Mouse (Mus musculus): ENCODE results near the gene Camkk2.

The Camkk2 gene

DNA sequence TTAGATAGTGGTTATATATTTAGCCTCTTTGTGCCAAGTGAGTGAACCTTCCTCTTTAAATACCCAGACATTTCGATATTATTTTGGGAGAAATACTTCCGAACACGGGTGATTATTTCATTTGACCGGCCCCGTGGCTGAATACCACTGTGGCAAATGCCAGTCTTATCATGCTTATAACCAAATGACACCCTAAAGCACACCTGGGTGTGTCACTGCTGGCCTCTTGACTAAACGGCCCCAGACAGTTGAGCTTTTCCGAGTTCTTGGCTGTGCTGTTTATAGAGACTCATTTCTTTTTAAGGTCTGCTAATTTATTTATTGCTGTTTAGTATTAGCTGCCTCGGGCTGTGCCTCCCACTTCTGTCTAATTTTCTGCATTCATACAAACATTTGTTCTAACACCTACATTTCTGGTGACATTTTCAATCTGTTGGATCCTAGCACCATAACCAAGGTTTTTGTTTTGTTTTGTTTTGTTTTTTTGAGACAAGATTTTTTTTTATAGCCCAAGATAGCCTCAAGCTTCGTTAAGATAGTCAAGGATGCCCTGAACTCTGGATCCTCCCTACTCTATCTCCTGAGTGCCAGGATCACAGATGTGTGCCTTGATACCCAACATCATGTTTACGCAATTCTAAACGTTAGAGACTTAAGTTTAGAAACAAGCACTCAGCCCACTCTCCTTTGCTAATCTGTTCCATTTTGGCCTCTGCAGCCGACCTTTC, 78.9 kb downstream of the Camkk2 start:
- no peak for DNase-seq (ENCODE audit: low read depth, low spot score)

DNA sequence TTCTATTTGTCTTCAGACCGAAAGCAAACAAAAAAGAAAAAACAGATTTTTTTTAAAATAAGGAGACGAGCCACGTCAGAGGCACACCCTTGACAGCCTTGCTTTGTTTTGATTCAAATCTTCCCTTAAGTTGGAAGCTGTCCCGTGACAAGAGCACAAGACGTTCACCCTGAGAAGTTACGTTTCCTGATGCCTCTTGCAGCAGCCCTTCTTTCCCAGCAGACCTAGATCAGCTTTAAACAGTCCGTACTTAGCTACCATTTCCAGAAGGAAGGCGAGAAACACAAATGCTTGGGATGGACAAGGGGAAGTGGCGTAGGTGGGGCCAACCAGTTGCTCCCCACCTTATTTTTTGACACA, 80.5 kb downstream of the Camkk2 start:
- DNase-seq (ENCODE audit: low read depth, low spot score): peak; percentile 52

GRCm38 (mm10) chr5:122698041-122698700, 81.0 kb downstream of the Camkk2 start:
- DNase-seq (ENCODE audit: low read depth, low spot score): peak; percentile 56

GRCm38 (mm10) chr5:122695516-122695915, 83.7 kb downstream of the Camkk2 start:
- no peak for DNase-seq (ENCODE audit: low read depth, low spot score)

- DNase-seq (ENCODE audit: low read depth, low spot score): no peak
These were observed 85.6 kb downstream of the Camkk2 start for GRCm38 (mm10) chr5:122693431-122694207.

- no peak for DNase-seq (ENCODE audit: low read depth, low spot score)
These were observed 88.7 kb downstream of the Camkk2 start for GRCm38 (mm10) chr5:122690486-122690885.

- DNase-seq (ENCODE audit: low read depth, low spot score): no peak
These were observed 90.1 kb downstream of the Camkk2 start for GRCm38 (mm10) chr5:122689153-122689552.

- DNase-seq (ENCODE audit: low read depth, low spot score): no peak
These were observed 91.8 kb downstream of the Camkk2 start for GRCm38 (mm10) chr5:122687391-122687790.

DNA sequence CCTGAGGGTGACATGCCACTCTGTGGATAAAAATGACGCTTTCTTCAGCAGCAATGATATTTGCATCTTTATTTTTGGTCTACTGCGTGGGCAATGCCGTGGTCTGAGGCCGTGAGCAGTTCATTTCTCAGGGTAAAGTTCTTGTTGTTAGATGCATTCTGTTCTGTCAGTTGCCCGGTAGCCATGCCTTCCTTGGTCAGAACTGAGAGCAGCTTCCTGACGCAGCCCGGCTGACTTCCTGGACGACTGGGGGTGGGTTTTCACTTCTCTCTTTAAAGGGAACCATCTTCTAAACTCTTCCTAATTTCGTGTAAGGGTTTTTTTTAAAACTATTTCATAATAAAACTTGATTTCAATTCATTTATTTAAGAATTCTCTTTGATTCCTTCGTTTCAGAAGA, 95.3 kb downstream of the Camkk2 start:
- DNase-seq (ENCODE audit: low read depth, low spot score): no peak

DNA sequence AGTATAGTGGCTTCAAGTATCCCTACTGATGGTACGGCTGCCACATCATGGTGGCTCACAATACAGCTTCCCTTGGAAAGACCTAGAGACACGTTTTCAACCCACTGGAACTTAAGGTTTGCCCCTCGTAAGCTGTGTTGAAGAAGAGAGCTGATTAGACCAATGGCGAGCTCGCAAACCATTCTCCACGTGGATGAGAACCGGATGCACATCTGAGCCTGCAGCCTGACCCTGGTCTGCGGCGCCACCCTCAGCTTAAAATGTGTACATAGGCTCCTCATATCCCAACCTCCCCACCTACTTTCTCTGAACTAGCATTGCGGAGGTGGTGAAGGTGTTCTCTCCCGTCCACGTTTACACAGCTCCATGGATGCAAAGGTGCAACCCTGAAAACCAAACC, 97.9 kb downstream of the Camkk2 start:
- no peak for DNase-seq (ENCODE audit: low read depth, low spot score)

All from CD4-positive, CD25-positive, alpha-beta regulatory T cell, adult 2 months (primary cell).